Mouse (Mus musculus): ENCODE measurements around the gene Olfr536. TPM values are rescaled to one million over a fixed set of nuclear protein-coding genes. Genes with fewer than 3 reads are reported as not detected.

Gene Olfr536
- polyA plus RNA-seq, 1 experiment from 2014 or later, result not detected

Other genes starting within 250 kb of the Olfr536 start
- gene Olfr525, start 186.5 kb downstream of the Olfr536 start, polyA plus RNA-seq (2014; fragmentation: Nextera tagmentation; extraction: Ambion mirVana), result not detected in 2 replicates
- gene Olfr527, start 173.4 kb downstream of the Olfr536 start, polyA plus RNA-seq (2014; fragmentation: Nextera tagmentation; extraction: Ambion mirVana), result not detected in 2 replicates
- gene Olfr60, start 145.7 kb downstream of the Olfr536 start, polyA plus RNA-seq (2014; fragmentation: Nextera tagmentation; extraction: Ambion mirVana), result not detected in 2 replicates
- gene Olfr530, start 131.1 kb downstream of the Olfr536 start, polyA plus RNA-seq (2014; fragmentation: Nextera tagmentation; extraction: Ambion mirVana), result not detected in 2 replicates
- gene Olfr531, start 104.5 kb downstream of the Olfr536 start, polyA plus RNA-seq (2014; fragmentation: Nextera tagmentation; extraction: Ambion mirVana), result not detected in 2 replicates
- gene Olfr532, start 85.8 kb downstream of the Olfr536 start, polyA plus RNA-seq (2014; fragmentation: Nextera tagmentation; extraction: Ambion mirVana), result not detected in 2 replicates
- gene Olfr533, start 44.0 kb downstream of the Olfr536 start, polyA plus RNA-seq (2014; fragmentation: Nextera tagmentation; extraction: Ambion mirVana), result not detected in 2 replicates
- not detected in 2 replicates for gene Olfr535, start 23.2 kb downstream of the Olfr536 start, polyA plus RNA-seq (2014; fragmentation: Nextera tagmentation; extraction: Ambion mirVana)
- gene Olfr538, start 60.5 kb upstream of the Olfr536 start, polyA plus RNA-seq (2014; fragmentation: Nextera tagmentation; extraction: Ambion mirVana), result not detected in 2 replicates
- gene Olfr46, start 93.9 kb upstream of the Olfr536 start, polyA plus RNA-seq (2014; fragmentation: Nextera tagmentation; extraction: Ambion mirVana), result 0.04 TPM in 1 of 2 replicates, not detected in the other
- gene Olfr61, start 121.6 kb upstream of the Olfr536 start, polyA plus RNA-seq (2014; fragmentation: Nextera tagmentation; extraction: Ambion mirVana), result not detected in 2 replicates
- not detected in 2 replicates for gene Olfr53, start 139.1 kb upstream of the Olfr536 start, polyA plus RNA-seq (2014; fragmentation: Nextera tagmentation; extraction: Ambion mirVana)
- not detected in 2 replicates for gene Olfr539, start 152.5 kb upstream of the Olfr536 start, polyA plus RNA-seq (2014; fragmentation: Nextera tagmentation; extraction: Ambion mirVana)
- not detected in 2 replicates for gene Olfr45, start 174.6 kb upstream of the Olfr536 start, polyA plus RNA-seq (2014; fragmentation: Nextera tagmentation; extraction: Ambion mirVana)
- gene Olfr541, start 189.9 kb upstream of the Olfr536 start, polyA plus RNA-seq (2014; fragmentation: Nextera tagmentation; extraction: Ambion mirVana), result not detected in 2 replicates